In the genomic region with DNA sequence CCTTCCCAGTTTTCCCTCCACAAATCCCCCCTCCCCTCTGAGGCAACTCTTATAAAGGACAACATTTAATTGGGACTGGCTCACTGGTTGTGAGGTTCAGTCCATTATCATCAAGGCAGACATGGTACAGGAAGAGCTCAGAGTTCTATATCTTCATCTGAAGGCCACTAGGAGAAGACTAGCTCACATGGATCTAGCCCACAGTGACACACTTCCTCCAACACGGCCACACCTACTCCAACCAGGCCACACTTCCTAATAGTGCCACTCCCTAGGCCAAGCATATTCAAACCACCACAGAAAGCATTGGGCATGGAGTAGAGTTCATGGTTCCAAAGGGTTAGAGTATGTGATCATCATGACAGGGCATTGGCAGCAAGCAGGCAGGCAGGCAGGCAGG, we compare ENCODE assay signal across 14 mouse cellular contexts.
"Had no signal": no experiment of that assay in that cellular context is flagged by ENCODE, and none has a peak within 500 bp of the region (broad histone marks: within the 10 kb centered on the region; RNA-seq: fewer than 3 reads in every experiment).

No protein-coding gene starts in this region.

- H3K9ac ChIP-seq: lung, embryonic 14.5 days; midbrain, embryonic 13.5 days; midbrain, embryonic 15.5 days; neural tube, embryonic 12.5 days; stomach, embryonic 15.5 days had no signal

- H3K27me3 ChIP-seq: megakaryocyte, embryonic 14.5 days; midbrain, embryonic 13.5 days; midbrain, embryonic 15.5 days; neural tube, embryonic 12.5 days; stomach, embryonic 15.5 days had no signal

- H3K9me3 ChIP-seq: midbrain, embryonic 13.5 days; midbrain, embryonic 15.5 days; neural tube, embryonic 12.5 days; stomach, embryonic 15.5 days had no signal

- DNase-seq: lung, adult 18-20 months; lung, embryonic 14.5 days; lung, postnatal 10 days; lung, postnatal 4 days; right cerebral cortex, postnatal 14 days; thymus, adult 18-20 months; thymus, postnatal 14 days; thymus, postnatal 36 days had no signal

- H3K4me3 ChIP-seq: megakaryocyte, embryonic 14.5 days; midbrain, embryonic 13.5 days; midbrain, embryonic 15.5 days; neural tube, embryonic 12.5 days; stomach, embryonic 15.5 days had no signal

- H3K36me3 ChIP-seq: midbrain, embryonic 13.5 days; midbrain, embryonic 15.5 days; neural tube, embryonic 12.5 days; stomach, embryonic 15.5 days had no signal

- ATAC-seq: midbrain, embryonic 13.5 days; midbrain, embryonic 15.5 days had no signal

- H3K4me1 ChIP-seq: midbrain, embryonic 15.5 days; neural tube, embryonic 12.5 days; stomach, embryonic 15.5 days had no signal

- H3K4me2 ChIP-seq: lung, embryonic 14.5 days; midbrain, embryonic 11.5 days; midbrain, embryonic 13.5 days; midbrain, embryonic 15.5 days; neural tube, embryonic 12.5 days; stomach, embryonic 15.5 days had no signal

- H3K27ac ChIP-seq: midbrain, embryonic 13.5 days; midbrain, embryonic 15.5 days; neural tube, embryonic 12.5 days; stomach, embryonic 15.5 days had no signal
